Mouse (Mus musculus): ENCODE results near the gene Lrp2bp.

The Lrp2bp gene

GRCm38 (mm10) chr8:46024392-46024791 lies 25.3 kb downstream of the Lrp2bp start:
- DNase-seq (ENCODE audit: low read depth, low spot score) = no peak

GRCm38 (mm10) chr8:46036217-46036616 lies 37.1 kb downstream of the Lrp2bp start:
- DNase-seq (ENCODE audit: low read depth, low spot score) = no peak

GRCm38 (mm10) chr8:46039666-46040065 lies 40.6 kb downstream of the Lrp2bp start:
- no peak for DNase-seq (ENCODE audit: low read depth, low spot score)

GRCm38 (mm10) chr8:46040260-46040659 lies 41.2 kb downstream of the Lrp2bp start:
- DNase-seq (ENCODE audit: low read depth, low spot score) = no peak

GRCm38 (mm10) chr8:46072798-46073197 lies 73.7 kb downstream of the Lrp2bp start:
- no peak for DNase-seq (ENCODE audit: low read depth, low spot score)

- no peak for DNase-seq (ENCODE audit: low read depth, low spot score)
Measured at GRCm38 (mm10) chr8:46073540-46074140, 74.5 kb downstream of the Lrp2bp start.

- no peak for DNase-seq (ENCODE audit: low read depth, low spot score)
Measured at GRCm38 (mm10) chr8:46075223-46075622, 76.1 kb downstream of the Lrp2bp start.

- no peak for DNase-seq (ENCODE audit: low read depth, low spot score)
Measured at GRCm38 (mm10) chr8:46078866-46079265, 79.8 kb downstream of the Lrp2bp start.

Data from retina, adult 2 months (tissue).